Mouse (Mus musculus): ENCODE measurements around the gene Cyb561d1.
A peak's percentile ranks its signal among the peaks of the same experiment; 100 is the strongest.

The Cyb561d1 gene

DNA sequence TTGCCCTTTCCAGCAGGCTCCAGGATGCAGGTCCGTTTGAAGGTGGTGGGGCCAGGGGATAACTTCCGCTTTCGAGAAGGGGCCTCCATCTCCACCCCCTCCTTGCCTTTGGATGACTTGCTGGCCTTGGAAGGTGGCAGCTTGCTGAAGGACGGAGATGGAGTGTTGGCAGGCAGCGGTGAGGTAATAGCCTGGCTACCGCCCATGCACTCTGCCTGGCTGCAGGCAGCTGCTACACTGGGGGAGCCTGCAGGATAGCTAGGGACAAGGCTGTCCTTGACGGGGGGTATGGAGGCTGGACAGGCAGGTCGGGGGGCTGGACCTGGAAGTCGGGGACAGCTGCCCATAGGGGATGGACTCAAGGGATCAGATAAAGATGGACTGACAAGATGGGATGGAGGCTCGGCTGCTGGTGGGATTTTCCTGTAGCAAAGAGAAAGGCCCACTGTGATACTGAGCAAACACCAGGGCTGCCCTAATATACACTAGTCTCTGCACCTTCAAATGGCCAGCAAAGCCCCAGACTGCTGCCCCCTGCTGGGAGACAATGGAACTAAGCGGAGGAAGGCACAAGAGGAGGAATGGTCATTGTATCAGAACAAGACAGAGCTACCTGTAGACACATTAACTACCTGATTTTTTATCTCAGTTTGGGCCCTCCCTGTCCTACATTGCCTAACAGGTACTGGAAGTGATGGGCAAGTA lies 2.8 kb upstream of the Cyb561d1 start:
- DNase-seq (ENCODE audit: low spot score in 2 of 2) = peak; percentile 81 to 88

DNA sequence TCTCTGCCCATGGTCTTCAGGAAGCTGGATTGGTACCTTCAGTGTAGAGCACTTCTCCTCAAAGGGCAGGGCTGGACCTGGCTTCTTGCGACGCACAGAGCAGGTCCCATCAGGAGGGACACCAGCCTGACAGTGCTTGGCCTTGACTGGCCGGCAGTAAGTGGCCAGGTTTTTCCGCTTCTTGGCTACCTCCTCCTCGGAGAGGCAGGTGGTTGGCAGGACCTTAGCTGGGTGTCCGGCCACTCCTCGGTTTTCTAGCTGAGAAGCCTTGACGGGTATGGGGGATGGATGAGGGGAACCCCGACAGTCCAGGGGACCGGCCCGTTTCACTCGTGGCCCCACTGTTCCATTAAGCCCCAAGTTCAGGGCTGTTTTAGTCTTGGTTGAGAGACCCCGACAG lies 2.2 kb upstream of the Cyb561d1 start:
- DNase-seq (ENCODE audit: low spot score in 2 of 2) = no peak

DNA sequence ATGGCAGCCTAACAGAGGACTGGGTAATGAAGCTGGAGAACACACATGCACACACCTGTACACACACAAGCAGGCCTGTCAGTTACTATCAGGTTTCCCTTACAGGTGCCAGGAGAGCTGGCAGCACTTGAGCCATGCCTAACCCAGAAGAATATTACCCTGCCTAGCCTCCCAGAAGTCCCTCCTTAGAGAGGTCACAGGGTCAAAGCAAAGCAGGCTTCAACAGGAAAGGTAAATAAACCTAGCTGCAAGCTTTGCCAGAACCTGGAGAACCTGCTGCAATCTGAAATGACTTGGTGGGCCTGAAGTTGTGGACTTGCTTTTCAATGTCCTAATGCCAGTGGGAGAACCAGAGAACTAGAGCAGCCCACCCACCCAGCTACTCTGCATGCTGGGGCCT lies 1.5 kb upstream of the Cyb561d1 start:
- DNase-seq (ENCODE audit: low spot score in 2 of 2) = peak in 1 of 2 experiments; percentile 6

DNA sequence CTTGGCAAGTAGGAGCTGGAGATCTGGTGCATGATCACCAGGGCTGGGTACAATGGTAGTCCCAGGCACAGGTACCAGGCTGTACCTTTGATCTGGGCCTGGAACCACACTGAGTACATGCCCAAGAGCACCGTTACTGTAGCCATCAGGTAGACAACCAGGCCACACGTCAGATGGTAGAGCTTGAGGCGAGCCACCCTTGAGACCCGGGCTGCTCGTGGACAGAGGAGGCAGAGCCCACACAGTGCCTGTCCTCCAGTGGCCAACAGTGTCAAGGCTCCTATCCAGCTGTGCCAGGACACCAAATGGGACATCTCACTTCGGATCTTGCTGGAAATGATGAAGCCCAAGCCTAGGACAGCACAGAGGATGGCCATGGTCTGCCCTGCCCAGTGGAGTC lies 1.8 kb downstream of the Cyb561d1 start:
- peak in 1 of 2 experiments; percentile 5 for DNase-seq (ENCODE audit: low spot score in 2 of 2)

DNA sequence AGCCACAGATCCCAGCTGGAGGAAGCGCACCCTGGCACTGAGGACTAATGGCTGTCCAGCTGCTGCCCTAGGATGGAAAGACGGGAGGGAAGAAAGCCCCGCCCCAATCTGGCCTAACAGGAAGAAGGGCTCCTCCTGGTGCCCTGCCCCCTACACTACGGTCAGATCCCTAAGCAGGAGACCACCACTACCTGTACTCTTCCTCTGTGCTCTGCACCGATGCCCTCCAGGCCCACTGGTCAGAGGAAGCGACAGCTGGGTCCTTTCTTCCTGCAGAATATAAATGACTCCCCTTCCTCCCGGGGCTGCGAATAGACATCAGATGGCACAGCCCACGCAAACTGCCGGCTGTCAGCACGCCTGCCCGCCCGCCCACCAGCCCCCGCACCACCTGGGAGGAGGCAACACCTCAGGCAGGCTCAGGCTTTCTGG lies 3.9 kb downstream of the Cyb561d1 start:
- peak; percentile 85 to 87 for DNase-seq (ENCODE audit: low spot score in 2 of 2)

DNA sequence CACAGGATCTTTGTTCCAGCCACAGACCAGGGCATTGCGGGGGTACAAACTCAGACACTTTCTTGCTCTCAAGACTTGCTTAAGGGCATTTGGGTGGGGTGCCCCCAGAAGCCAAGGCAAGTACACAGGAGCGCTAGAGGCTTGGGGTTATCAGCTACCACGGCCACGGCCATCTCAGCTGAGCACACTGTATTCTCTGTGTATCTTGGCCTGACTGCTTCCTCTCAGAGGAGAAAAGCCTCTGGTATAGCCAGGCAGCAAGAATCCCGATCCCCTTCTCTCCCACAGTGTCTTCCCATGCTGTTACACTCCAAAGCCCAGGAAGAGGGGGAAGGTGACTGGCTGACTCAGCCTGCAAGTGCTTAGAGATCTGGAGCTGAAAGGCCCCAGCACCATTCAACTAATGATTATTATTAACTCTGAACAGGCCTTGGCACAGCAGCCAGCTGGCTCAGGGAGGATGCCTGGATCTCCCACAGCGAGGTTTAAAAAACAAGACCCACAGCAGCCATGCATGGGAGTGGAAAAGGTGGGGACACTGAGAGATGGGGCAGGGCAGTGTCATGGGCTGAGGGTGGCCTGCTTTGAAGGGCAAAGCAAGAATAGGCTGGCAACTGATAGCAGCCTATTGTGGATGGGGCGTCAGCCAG lies 4.9 kb downstream of the Cyb561d1 start:
- DNase-seq (ENCODE audit: low spot score in 2 of 2) = peak; percentile 67 to 72

DNA sequence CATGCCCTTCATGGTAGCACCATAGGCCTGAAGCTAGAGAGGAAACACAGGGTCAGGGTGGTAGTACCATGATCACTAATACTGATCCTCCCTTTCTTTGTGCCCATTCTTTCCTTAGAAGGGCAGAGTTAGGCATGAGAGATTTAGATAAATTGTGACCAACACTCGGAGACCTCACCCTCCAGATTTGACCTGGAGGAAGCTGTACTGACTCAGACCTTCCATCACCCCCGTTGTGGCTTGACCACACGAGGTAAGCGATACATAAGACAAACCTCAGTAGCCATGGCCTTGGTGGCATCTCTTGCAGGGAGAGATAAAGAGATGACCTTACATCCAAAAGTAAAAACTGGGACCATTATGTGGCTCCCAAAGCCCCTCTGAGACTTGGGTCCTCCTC lies 5.7 kb downstream of the Cyb561d1 start:
- DNase-seq (ENCODE audit: low spot score in 2 of 2) = no peak

DNA sequence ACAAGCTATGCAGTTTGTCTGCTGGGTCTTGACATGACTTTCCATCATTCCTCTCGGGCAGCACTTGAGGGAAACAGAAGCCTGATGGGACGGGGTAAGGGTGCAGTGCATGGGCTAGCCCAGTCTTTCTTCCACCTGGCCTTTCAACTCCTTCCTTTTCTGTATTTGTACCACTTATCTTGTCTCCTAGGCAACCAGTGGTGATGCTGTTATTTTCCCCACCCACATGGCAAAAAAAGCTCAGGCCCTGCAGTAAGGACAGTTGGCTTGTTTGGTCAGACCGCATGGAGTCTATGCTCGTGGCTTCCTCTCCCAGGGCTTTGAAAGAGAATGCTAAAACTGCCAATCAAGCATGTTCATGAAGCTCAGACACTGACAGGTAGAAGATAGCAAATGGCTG lies 7.3 kb downstream of the Cyb561d1 start:
- peak in 1 of 2 experiments; percentile 40 for DNase-seq (ENCODE audit: low spot score in 2 of 2)

DNA sequence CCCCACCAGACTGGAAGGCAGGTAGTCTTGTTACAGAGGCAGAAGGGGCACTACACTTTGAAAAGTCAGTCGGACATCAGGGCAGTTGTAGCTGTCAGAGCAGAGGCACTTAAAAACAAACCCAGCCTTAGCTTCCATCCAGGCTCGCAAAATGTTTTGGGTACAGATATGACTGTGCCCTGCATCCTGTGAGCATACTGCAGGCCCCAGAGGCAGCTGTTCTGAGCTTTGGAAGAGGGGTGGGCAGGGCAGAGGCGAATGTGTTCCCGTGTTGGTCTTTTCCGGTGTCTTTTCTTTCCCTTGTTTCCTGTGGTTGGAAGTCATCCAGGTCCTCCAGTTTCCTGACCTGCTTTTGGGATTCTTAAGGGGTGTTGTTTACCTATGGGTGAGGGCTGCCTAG lies 11.1 kb downstream of the Cyb561d1 start:
- DNase-seq (ENCODE audit: low spot score in 2 of 2) = no peak

DNA sequence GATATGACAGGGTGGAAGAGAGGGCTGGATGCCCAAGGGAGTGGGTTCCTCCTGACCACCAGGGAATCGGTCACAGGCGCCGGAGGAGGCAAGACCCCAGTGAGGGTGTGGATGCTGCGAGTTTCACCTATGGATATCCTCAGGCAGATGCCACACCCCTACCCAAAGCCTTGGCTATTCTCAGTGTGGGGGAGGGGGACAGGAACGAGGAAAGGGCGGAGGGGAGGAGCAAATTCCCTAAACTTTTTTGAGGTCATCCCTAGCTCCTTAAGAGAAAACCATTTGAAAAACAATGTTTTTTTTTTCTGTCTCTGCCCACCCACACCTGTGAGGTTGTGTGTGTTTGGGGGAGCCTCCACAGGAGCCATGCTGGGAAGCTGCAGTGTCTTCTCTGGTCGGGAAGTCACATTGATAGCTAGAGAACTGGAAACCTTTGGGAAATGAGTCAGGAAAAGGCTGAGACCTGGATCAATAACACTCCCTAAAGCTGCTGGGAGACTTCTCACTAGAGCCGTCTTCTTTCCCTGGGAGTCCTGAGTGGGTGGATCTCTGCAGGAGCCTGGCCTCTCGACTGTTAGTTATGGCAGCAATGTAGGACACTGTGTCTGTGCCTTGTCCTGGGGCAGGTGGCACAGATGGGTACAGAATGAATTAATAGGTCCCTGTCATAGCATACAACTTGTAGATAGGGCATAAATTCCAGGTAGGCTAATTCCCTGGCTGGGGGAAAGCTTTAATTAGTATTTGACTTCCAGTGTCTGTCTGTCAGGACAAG lies 12.1 kb downstream of the Cyb561d1 start:
- no peak for DNase-seq (ENCODE audit: low spot score in 2 of 2)

DNA sequence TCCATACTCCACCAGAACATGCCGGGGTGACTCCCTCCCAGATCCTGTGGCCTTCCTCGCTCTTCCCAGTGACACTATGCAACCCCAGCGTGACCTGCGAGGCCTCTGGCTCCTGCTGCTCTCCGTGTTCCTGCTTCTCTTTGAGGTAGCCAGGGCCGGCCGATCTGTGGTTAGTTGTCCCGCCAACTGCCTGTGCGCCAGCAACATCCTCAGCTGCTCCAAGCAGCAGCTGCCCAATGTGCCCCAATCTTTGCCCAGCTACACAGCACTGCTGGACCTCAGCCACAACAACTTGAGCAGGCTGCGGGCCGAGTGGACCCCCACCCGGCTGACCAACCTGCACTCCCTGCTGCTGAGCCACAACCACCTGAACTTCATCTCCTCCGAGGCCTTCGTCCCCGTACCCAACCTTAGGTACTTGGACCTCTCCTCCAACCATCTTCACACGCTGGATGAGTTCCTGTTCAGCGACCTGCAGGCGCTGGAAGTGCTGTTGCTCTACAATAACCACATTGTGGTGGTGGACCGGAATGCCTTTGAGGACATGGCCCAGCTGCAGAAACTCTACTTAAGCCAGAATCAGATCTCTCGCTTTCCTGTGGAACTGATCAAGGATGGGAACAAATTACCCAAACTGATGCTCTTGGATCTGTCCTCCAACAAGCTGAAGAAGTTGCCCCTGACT lies 13.8 kb downstream of the Cyb561d1 start:
- DNase-seq (ENCODE audit: low spot score in 2 of 2) = no peak

DNA sequence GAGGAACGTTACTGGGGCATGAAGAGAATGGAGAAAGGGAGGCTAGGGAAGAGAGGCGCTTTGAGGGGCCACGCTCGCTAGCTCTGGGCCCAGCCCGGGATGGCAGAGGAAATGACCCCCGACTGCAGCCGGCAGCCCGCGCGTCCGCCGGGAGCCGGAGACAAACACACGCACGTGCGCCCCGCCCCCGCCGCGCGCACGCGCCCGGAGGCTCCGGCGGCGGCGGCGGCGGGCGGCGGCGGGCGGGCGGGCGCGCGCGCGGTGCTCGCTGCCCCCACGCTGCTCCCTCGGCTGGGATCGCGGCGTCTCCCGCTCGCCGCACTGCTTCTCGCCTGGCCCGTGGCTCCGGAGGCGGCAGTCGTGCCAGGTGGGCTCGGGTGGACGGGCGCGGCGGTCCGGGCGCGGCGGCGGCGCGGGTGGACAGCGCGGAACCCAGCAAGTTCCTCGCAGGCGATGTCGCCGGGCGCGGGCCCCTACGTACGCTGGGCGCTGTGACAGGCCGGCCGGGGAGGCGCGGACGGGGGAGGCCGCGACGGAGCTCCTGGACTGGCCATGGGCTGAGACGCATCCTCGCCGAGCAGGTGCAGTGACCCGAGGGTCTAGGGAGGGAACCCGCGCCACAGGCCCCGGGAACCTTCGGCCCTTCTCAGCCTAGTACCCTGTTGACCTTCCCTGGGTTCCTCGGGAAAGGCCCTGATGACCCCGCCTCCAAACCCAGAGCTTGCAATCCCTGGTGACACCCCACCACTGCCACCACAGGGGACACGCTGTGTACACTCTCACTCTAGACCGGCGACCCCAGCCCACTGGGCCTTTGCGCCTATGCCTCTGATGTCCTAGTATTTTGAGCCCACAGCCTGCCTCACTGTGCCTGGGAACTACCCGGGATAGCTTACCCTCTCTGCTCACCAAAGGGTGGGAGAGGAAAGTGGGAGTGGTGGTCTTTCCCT lies 14.6 kb downstream of the Cyb561d1 start, which contains the start of gene Amigo1:
Gene Amigo1, plus strand, starts transcription at position 238 of the 950 bp plus-strand sequence.
- peak in 1 of 2 experiments; percentile 60 for DNase-seq (ENCODE audit: low spot score in 2 of 2)

DNA sequence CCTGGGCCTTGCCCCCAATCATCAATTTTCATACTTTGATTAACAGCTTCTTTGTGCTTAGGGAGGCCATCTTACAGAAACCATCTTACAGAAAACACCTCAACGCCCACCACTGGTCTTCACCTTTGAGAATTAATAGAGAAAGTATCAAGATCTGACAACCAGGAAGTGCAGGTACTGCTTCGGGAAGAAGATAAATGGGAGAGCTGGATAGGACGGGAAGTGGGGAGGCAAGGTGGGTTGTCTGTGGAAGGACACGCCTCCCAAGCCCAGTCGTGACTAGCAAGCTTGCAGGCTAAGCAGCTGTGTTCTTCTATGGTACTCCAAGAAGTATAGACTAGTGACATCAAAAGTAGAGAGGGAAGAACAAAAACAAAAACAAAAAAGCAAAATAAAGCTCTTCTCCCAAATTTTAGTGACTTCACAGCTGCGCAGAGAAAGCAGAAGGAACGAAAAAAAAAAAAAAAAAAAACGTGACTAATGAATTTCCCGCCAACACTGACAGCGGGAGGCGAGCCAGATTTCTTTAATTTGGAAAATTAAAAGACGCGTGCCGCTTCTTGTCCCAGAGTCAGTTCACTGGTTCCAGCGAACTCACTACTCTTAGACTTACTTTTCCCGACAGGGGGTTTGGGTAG lies 15.4 kb downstream of the Cyb561d1 start:
- DNase-seq (ENCODE audit: low spot score in 2 of 2) = no peak

DNA sequence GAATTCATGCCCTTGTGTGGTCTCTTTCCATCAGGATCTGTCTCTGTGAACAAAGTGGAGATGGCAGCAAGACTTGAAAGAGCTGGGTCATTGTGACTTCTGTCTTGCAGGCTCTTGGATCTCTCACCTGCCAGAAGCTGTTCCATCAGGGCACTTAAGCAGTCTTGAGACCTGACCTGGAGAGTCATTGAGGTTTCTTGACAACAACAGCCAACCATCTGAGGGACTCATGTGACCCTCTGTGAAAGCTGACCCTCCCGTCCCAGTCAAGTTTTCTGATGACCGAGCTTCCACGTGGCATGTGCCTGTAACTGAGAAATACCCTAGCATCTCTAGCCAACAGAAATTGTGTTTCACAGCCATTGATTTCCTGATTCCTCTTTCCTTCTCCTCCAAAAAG lies 16.3 kb downstream of the Cyb561d1 start:
- no peak for DNase-seq (ENCODE audit: low spot score in 2 of 2)

DNA sequence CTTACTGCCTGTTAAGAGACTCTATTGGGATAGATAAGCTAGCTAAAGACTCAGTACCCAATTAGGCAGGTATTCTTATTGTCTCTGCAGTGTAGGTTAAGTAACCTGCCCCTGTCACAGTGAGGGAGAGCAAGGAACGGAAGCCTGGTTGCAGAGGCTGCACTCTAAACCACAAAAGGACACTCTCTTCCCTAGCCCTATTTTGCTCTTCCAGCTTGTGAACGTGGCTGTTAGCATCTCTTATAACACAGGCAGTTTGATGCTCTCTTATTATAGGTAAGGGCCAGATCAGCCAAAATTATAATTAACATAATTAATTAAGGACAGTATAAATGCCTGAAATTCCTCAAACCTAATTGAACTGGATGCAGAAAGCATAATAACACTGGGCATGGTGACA lies 20.5 kb downstream of the Cyb561d1 start:
- DNase-seq (ENCODE audit: low spot score in 2 of 2) = no peak

DNA sequence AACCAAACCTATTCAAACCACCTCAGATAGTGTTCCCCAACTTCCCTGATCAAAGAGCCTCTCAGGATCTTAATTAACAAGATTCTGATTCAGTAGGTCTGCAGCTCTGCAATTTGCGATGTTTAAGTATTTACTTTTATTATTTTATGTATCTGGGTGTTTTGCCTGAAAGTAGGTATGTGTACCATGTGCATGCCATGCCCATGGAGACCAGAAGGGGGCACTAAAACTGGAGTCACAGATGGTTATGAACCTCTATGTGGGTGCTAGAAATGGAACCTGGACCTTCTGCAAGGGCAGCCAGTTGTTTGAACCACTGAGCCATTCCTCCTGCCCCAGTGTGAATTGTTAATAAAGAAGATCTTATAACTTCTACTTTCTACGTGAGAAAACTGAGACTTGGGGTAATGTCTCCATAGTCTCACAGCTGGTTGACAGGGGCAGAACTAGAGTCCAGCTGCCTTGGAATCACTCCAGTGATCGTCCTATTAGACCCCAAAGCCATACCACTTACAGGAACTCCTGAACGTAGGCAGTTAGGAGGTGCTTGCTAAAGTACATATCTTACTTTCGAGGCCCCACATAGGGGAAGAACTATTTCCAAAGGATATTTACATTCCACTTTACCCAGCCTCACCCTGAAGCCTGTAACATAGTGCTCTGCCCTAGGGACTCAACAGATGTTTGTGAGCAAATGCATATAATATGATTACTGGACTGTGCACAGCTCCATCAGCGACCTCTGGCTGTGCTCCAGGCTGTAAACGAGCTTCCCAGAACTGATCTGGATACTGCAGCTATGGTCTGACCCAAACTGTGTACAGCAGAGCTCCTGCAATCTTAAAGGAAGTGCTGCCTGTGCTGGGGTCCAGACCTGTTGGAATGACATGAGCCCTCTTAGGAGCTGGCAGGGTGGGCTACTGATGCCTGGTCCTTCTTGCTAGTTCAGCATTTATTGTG lies 22.0 kb downstream of the Cyb561d1 start:
- DNase-seq (ENCODE audit: low spot score in 2 of 2) = no peak

DNA sequence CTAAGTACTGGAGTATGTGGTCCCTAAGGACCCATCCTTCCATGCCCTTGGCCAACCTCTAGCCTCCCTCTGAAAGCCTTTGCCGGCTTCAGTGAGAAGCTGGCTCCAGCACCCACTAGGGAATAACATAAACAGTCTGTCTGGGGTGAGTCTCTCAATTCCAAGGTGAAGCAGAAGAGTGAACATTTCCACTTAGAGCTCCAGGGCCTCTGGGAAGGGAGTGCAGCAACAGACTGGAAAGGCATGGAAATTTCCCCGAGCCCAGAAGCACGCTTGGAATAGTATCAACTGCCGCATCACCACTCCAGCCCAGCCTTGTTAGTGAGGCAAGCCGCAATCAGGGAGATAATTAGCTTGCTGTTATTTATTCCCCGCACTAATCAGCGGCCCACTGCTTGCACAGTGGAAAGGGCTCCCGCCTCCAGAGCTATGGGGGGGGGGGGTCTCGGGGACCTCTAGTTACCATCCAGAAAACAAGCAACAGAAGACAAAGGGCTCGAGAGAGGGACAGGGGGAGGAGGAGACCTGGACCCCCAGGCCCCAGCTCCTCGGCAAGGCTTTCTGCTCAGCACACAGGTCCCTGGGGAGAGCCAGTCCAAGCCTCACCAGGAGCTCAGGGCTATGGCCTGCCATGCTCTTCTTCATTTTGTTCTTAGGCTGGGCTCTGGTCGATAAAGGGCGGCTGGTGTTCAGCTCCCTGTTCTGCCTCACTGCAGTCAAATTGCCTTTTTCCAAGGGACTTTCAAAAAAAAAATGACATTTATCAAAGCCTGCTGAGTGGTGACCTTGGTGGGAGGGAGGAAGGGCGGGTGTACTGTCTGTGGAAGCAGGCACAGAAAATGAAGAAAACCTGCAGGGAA lies 26.1 kb downstream of the Cyb561d1 start:
- peak; percentile 76 to 77 for DNase-seq (ENCODE audit: low spot score in 2 of 2)

DNA sequence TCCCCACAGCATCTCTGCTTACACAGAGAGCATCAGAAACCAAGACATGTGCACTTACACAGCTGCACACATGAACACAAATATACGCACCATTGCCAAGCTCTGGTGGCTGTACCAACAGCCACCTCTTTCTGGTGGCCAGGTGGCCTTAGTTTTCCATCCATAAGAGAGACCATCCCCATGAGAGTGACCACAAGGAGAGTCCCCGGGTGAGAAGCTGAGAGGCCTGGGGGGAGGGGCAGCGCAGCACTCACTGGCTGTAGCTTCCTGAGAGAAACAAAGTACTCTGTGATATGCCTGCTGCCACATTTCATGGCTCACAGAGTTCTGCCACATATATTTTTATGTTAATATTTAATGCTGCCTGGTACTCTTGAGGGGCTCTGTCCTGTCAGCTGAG lies 31.8 kb downstream of the Cyb561d1 start:
- no peak for DNase-seq (ENCODE audit: low spot score in 2 of 2)

All from right cerebral cortex, adult 2 months (tissue).